Mouse (Mus musculus) midbrain, postnatal 0 days (tissue): ENCODE results near the gene Zfp65. TPM values are rescaled to one million over a fixed set of nuclear protein-coding genes. Genes with fewer than 3 reads are reported as not detected.
"Not testable (repeated sequence)": the region's sequence is repeated elsewhere in the genome, so short reads cannot be mapped to it uniquely, and the experiment has no call there.

Experiments used
- ATAC-seq: fragments of 200-750 bp; cut with Nextera tagmentation; 2 replicates; pipeline ENCODE4 v1.8.0; 2017; ENCODE audit warnings: moderate number of reproducible peaks, mild to moderate bottlenecking, moderate TSS enrichment, moderate library complexity; ENCODE audit not compliant: low FRiP score
- DNase-seq: peaks from one replicate; pipeline ENCODE4 v3.0.0-alpha.2; 2015; ENCODE audit warnings: low spot score
- H3K27ac ChIP-seq: fragments of 300-500 bp; sonication (generic); 2 replicates; pipeline ENCODE4 v1.5.1; 2014; ENCODE audit warnings: low read depth, mild to moderate bottlenecking, low read length, mixed read lengths
- H3K27me3 ChIP-seq: fragments of 300-500 bp; sonication (generic); 2 replicates; pipeline ENCODE4 v1.6.1; 2014; ENCODE audit warnings: low read length, control low read depth, mixed read lengths; ENCODE audit not compliant: insufficient read depth
- H3K36me3 ChIP-seq: fragments of 300-500 bp; sonication (generic); 2 replicates; pipeline ENCODE4 v1.6.1; 2014; ENCODE audit warnings: low read length, control low read depth, mixed read lengths; ENCODE audit not compliant: insufficient read depth
- H3K4me1 ChIP-seq: fragments of 300-500 bp; sonication (generic); 2 replicates; pipeline ENCODE4 v1.6.1; 2014; ENCODE audit warnings: mild to moderate bottlenecking, control low read depth, antibody characterized with exemption, low read length, mixed read lengths; ENCODE audit not compliant: insufficient read depth
- H3K4me2 ChIP-seq: fragments of 300-500 bp; sonication (generic); 2 replicates; pipeline ENCODE4 v1.6.1; 2014; ENCODE audit warnings: low read depth, mild to moderate bottlenecking, low read length, mixed read lengths; ENCODE audit not compliant: poor library complexity, severe bottlenecking
- H3K4me3 ChIP-seq: fragments of 300-500 bp; sonication (generic); 2 replicates; pipeline ENCODE4 v1.5.1; 2014; ENCODE audit warnings: low read depth, mild to moderate bottlenecking, low read length, moderate library complexity
- H3K9ac ChIP-seq: fragments of 300-500 bp; sonication (generic); replicated peaks from 2 replicates; pipeline ENCODE4 v1.6.1; 2014; ENCODE audit warnings: mild to moderate bottlenecking, low read length, moderate library complexity, mixed read lengths; ENCODE audit not compliant: poor library complexity, severe bottlenecking
- H3K9me3 ChIP-seq: fragments of 300-500 bp; sonication (generic); 2 replicates; pipeline ENCODE4 v1.6.1; 2016; ENCODE audit warnings: low read length, control low read depth
- CTCF ChIP-seq: IDR thresholded peaks from 2 replicates; pipeline ENCODE4 v1.5.1; 2016; ENCODE audit warnings: antibody characterized with exemption, mild to moderate bottlenecking
- WGBS: fragments of 180-500 bp; shearing (Covaris S2); extraction: QIAGEN DNeasy Blood & Tissue Kit; methylation state at CpG from one replicate; pipeline ENCODE4 v1.1.7; 2014; 5-methylcytosine and 5-hydroxymethylcytosine counted together
- polyA plus RNA-seq: library from polyadenylated mRNA; unstranded; fragments of >200 nt; fragmentation: Nextera tagmentation; extraction: Ambion mirVana; gene quantifications from 2 replicates; pipeline ENCODE4 v1.2.1, GENCODE M21; 2015
- total RNA-seq: library from RNA; depleted of rRNA; stranded (reverse); fragments of >200 nt; gene quantifications from 2 replicates; pipeline ENCODE4 v1.2.3, GENCODE M21; 2014; rRNA removed

The Zfp65 gene
- total and polyA plus RNA-seq, 2 experiments from 2014 or later: 4.4 to 9.5 TPM

- WGBS: under 1% methylated on average over 17 of the region's 17 CpGs
- no peaks in the 10 kb centered on the region for H3K4me1 ChIP-seq
- H3K9me3 ChIP-seq: no peaks in the 10 kb centered on the region
- peak overlapping the region; percentile 64 for H3K4me2 ChIP-seq
- peak overlapping the region; percentile 74 for H3K9ac ChIP-seq
- DNase-seq: peak; percentile 95
- TF ChIP-seq CTCF: no peak
- H3K27ac ChIP-seq: peak overlapping the region; percentile 58
- H3K27me3 ChIP-seq: no peaks in the 10 kb centered on the region
- peak overlapping the region; percentile 51 for H3K4me3 ChIP-seq
- H3K36me3 ChIP-seq: no peaks in the 10 kb centered on the region
- peak; percentile 95 for ATAC-seq
Measured at GRCm38 (mm10) chr13:67723848-67724479, 5.0 kb downstream of the Zfp65 start.

GRCm38 (mm10) chr13:67686971-67687370, 42.0 kb downstream of the Zfp65 start, which contains the start of gene Zfp738:
Zfp738 (minus strand) TSS chr13:67687071.
- Histone ChIP-seq H3K4me1 (no peaks in the 10 kb centered on the region), H3K27ac (no peak within 1 kb of the TSS), H3K36me3 (no peaks in the 10 kb centered on the region), H3K4me2 (no peak within 1 kb of the TSS), H3K9ac (no peak within 1 kb of the TSS), H3K27me3 (no peaks in the 10 kb centered on the region), H3K9me3 (no peaks in the 10 kb centered on the region), H3K4me3 (no peak within 1 kb of the TSS)
- no peak for TF ChIP-seq CTCF
- ATAC-seq: no peak
- 78% methylated on average over 4 of the region's 4 CpGs for WGBS
- DNase-seq: no peak

GRCm38 (mm10) chr13:67683841-67684240, 45.1 kb downstream of the Zfp65 start:
- H3K9me3 ChIP-seq, H3K4me1 ChIP-seq, H3K36me3 ChIP-seq, H3K27ac ChIP-seq, DNase-seq, H3K27me3 ChIP-seq, H3K9ac ChIP-seq: not testable (repeated sequence)
- 50% methylated on average over 2 of the region's 2 CpGs for WGBS
- peak overlapping the region; percentile 59 for H3K4me2 ChIP-seq
- peak; percentile 43; the same call in 1 of the 2 replicates for ATAC-seq
- peak overlapping the region; percentile 70 for H3K4me3 ChIP-seq

GRCm38 (mm10) chr13:67682959-67683735, 45.8 kb downstream of the Zfp65 start:
- H3K4me3 ChIP-seq: peak overlapping the region; percentile 70
- ATAC-seq (peak; percentile 100), DNase-seq (peak; percentile 94)
- not testable (repeated sequence) for H3K36me3 ChIP-seq, H3K9me3 ChIP-seq, H3K27me3 ChIP-seq, H3K4me1 ChIP-seq
- WGBS: 14% methylated on average over 16 of the region's 16 CpGs
- H3K27ac ChIP-seq: peak overlapping the region; percentile 63; the same call in 1 of the 2 replicates
- TF ChIP-seq CTCF: peak; percentile 42; the same call in 1 of the 2 replicates
- H3K9ac ChIP-seq: peak overlapping the region; percentile 70
- peak overlapping the region; percentile 59 for H3K4me2 ChIP-seq

GRCm38 (mm10) chr13:67674902-67675301, 54.1 kb downstream of the Zfp65 start:
- Histone ChIP-seq H3K27me3 (no peaks in the 10 kb centered on the region), H3K4me3 (no peak overlapping the region), H3K27ac (no peak overlapping the region), H3K9me3 (no peaks in the 10 kb centered on the region), H3K4me1 (no peaks in the 10 kb centered on the region), H3K4me2 (no peak overlapping the region), H3K36me3 (no peaks in the 10 kb centered on the region), H3K9ac (no peak overlapping the region)
- ATAC-seq: no peak
- 93% methylated on average over 2 of the region's 2 CpGs for WGBS
- TF ChIP-seq CTCF: no peak
- no peak for DNase-seq

Other genes with a start within 250 kb of the Zfp65 start
- 6.3 and 12.0 TPM in 2 replicates for gene Zfp874b, start 244.9 kb downstream of the Zfp65 start, total RNA-seq
- 2.3 and 2.5 TPM in 2 replicates for gene Zfp874b, start 244.9 kb downstream of the Zfp65 start, polyA plus RNA-seq
- 3.8 and 6.5 TPM in 2 replicates for gene Zfp58, start 228.6 kb downstream of the Zfp65 start, total RNA-seq
- gene Zfp58, start 228.6 kb downstream of the Zfp65 start, polyA plus RNA-seq: 4.1 and 4.4 TPM in 2 replicates
- gene Gm26965, start 203.0 kb downstream of the Zfp65 start, total RNA-seq: 0.27 TPM in 1 of 2 replicates, not detected in the other
- gene Gm26965, start 203.0 kb downstream of the Zfp65 start, polyA plus RNA-seq: 0.20 TPM in 1 of 2 replicates, not detected in the other
- 35.8 and 36.8 TPM in 2 replicates for gene Zfp87, start 203.0 kb downstream of the Zfp65 start, total RNA-seq
- 26.2 and 31.9 TPM in 2 replicates for gene Zfp87, start 203.0 kb downstream of the Zfp65 start, polyA plus RNA-seq
- gene Zfp748, start 175.3 kb downstream of the Zfp65 start, total RNA-seq: 21.7 and 22.5 TPM in 2 replicates
- 7.1 and 8.1 TPM in 2 replicates for gene Zfp748, start 175.3 kb downstream of the Zfp65 start, polyA plus RNA-seq
- gene Zfp729b, start 119.5 kb downstream of the Zfp65 start, total RNA-seq: 9.4 and 11.6 TPM in 2 replicates
- gene Zfp729b, start 119.5 kb downstream of the Zfp65 start, polyA plus RNA-seq: 3.4 and 4.1 TPM in 2 replicates
- not detected in 2 replicates for gene Gm49345, start 91.4 kb downstream of the Zfp65 start, total RNA-seq
- 1.5 and 1.9 TPM in 2 replicates for gene Gm49345, start 91.4 kb downstream of the Zfp65 start, polyA plus RNA-seq
- 5.6 and 8.5 TPM in 2 replicates for gene Zfp729a, start 91.4 kb downstream of the Zfp65 start, total RNA-seq
- 1.8 and 1.9 TPM in 2 replicates for gene Zfp729a, start 91.4 kb downstream of the Zfp65 start, polyA plus RNA-seq
- gene Zfp738, start 42.1 kb downstream of the Zfp65 start, total RNA-seq: 12.6 and 22.2 TPM in 2 replicates
- 7.9 and 10.5 TPM in 2 replicates for gene Zfp738, start 42.1 kb downstream of the Zfp65 start, polyA plus RNA-seq
- 5.4 and 6.1 TPM in 2 replicates for gene Zfp85, start 26.1 kb upstream of the Zfp65 start, total RNA-seq
- gene Zfp85, start 26.1 kb upstream of the Zfp65 start, polyA plus RNA-seq: 3.6 and 4.0 TPM in 2 replicates
- 1.5 and 2.3 TPM in 2 replicates for gene Zfp493, start 50.5 kb upstream of the Zfp65 start, total RNA-seq
- gene Zfp493, start 50.5 kb upstream of the Zfp65 start, polyA plus RNA-seq: 1.3 and 2.0 TPM in 2 replicates
- 9.5 TPM in 2 replicates for gene Zfp273, start 84.6 kb upstream of the Zfp65 start, total RNA-seq
- 8.6 and 8.9 TPM in 2 replicates for gene Zfp273, start 84.6 kb upstream of the Zfp65 start, polyA plus RNA-seq
- gene Gm10037, start 101.9 kb upstream of the Zfp65 start, total RNA-seq: 1.2 and 2.9 TPM in 2 replicates
- 5.2 and 5.5 TPM in 2 replicates for gene Gm10037, start 101.9 kb upstream of the Zfp65 start, polyA plus RNA-seq
- not detected in 2 replicates for gene BC048507, start 134.2 kb upstream of the Zfp65 start, total RNA-seq
- not detected in 2 replicates for gene BC048507, start 134.2 kb upstream of the Zfp65 start, polyA plus RNA-seq